Mouse (Mus musculus): ENCODE data around the gene Slitrk1. TPM values are rescaled to one million over a fixed set of nuclear protein-coding genes. Genes with fewer than 3 reads are reported as not detected.
A peak's percentile ranks its signal among the peaks of the same experiment; 100 is the strongest.

The Slitrk1 gene
- total RNA-seq (2021): 10 to 100 TPM; 56.6 to 59.6 TPM

DNA sequence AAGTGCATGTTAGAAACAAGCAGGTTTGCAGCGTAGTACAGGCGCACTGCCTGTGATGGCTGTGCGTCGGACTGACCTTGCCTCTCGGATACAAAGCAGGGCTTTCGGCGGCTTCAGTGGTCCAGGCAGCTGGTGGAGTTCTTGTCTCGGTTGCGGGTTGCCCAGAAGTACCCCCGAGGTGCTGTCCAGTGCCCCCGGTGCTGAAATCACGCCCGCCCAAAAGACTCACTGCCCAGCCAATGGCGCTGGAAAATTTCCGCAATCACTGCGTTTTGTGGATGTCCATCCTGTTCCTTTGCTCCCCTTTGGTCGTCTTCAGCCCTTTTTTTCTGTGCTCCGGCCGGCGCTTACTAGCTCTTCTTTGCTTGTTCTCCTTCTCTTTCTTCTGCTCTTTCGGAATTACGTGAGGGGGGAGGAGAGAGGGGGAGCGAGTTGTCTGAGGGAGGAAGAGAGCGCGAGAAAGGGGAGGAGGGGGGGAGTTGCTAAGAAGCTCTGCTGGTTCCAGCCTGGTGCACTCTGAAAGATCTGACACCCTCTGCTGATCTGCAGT lies at the start of gene Slitrk1:
Gene Slitrk1 (minus strand): TSS at position 445 of the 550 bp plus-strand sequence.
- intact Hi-C loops (cut with DNase I): no loop called here
- DNase-seq: peak; percentile 68

DNA sequence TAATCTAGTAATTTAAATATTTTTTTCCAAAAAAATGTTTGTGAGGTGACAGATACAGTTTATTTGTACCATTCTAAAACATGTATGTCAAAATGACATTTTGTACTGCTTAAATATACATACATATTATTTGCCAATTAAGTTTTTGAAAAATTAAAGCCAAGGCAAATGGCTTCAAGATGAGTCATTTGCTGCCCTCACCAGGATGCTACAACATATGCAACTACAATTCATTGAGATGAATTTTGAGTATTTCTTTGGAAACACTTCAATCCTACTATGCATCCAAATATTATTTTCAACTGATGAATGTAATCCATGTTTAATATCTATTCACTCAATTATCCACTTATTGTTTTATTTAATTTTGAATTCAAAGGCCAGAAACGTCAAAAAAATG lies 21.8 kb upstream of the Slitrk1 start:
- intact Hi-C loops (cut with DNase I): no loop called here
- DNase-seq: no peak

DNA sequence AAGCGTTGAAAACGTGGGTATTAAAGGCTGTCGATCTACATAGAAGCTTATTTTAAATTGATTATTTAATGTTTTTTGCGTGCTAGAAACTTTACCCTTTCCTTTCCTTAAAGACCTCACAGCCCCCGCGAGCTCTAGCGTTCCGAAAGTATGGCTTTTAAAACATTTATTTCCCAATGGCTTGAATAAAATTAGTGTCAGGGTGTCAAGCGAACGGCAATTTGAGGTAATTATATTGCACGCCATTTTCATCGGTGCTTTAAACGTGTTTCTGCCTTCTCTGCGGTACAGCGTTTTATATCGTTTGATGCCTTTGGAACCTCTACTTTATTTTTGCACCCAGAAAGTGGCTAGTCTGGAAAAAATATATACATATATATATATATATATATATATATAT lies 378 bp upstream of the Slitrk1 start:
- intact Hi-C loops (cut with DNase I): no loop called here
- DNase-seq: no peak

DNA sequence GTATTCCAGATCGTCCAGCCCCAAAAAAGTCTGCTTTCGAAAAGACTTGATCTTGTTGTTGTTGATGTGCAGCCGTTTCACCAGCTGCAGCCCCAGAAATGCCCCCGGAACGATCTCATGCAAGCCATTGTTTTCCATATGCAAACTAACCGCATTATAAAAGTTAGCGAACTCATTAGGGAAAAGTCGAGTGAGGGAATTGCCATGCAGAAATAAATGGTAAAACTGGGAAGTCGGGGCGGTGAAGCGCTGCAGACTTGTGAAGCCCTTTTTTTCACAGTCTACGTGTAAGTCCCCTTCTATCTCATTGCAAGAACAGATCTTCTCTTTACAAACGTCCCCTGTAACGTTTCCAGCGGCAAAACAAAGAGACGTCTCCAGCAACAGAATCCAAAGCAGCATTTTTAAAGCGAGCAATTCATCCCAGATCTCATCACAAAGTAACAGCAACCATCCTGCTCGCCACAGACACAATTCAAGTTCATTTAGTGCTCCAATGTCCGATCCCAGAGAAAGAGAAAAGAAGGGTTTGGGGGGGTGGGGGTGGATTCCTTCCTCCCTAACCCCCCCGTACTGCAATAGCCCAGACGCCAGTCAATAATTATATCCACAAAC lies 975 bp downstream of the Slitrk1 start:
- no peak for DNase-seq
- intact Hi-C loops (cut with DNase I): no loop called here

DNA sequence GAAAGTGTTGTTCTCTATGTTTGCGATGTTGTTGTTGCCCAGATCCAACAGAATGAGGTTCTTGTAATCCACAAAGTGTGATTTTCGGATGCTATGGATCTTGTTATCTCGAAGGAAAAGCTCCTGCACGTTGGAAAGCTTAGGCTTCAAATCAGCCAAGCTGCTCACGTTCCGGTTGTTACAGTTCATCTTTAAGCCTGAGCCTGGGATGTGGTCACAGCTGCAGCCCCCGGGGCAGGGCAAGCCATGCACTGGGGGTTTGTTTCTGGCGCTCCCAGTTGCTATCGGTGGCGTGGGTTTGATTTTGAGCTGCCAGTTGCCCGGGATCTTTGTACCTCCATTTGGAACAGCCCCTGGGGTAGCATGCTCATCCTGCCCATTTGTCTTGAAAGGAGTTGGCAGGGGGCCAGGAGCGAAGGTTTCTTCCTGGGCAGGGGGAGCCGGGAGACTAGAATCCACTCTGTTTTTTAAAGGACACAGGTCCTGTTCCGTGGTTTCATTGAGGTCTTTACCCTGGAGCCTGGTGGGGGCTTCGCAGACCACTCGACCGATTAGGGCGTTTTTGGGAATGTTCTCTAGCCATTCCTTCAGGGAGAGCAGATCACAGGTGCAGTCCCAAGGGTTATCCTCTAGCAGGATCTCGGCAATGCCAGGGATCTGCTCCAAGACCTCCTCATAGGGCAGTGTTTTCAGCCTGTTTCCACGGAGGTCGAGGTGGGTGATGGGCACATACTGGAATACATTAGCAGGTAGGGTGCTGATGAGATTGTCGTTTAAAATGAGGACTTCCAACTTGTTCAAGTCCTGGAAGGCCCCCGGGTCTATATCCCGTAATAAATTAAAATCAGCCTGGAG lies 1.7 kb downstream of the Slitrk1 start:
- intact Hi-C loops (cut with DNase I): no loop called here
- DNase-seq: peak; percentile 80

DNA sequence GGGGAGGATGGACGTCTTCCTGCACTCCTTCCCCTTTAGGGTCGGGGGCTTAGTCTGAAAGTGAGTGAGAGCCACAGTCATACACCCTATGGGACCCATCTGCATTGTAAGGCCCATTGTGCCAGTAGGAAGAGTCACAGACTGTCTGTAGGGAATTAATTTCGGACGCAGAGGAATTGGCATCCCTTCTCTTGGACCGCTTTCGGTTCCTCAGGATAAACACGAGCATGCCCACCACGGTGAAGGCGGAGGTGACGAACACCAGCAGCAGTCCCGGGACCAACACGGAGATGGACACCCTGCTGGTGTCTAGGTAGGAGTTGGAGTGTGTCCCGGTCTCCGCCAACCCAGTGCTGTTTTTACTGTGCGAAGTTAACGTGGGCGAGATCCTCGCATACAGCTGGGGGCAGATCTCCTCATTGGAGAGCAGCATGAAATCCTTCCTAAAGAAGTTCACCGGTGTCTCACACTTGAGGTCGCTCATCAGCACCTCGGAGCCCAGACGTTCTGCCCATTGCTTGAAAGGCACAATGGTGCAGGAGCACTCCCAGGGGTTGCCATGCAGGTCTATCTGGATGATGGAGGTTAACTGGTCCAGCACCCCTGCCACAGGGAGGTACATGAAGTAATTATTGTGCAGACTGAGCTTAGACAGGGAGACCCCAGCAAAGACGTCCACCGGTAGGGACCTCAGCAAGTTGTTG lies 2.7 kb downstream of the Slitrk1 start:
- peak; percentile 17 for DNase-seq
- intact Hi-C loops (cut with DNase I): no loop called here

DNA sequence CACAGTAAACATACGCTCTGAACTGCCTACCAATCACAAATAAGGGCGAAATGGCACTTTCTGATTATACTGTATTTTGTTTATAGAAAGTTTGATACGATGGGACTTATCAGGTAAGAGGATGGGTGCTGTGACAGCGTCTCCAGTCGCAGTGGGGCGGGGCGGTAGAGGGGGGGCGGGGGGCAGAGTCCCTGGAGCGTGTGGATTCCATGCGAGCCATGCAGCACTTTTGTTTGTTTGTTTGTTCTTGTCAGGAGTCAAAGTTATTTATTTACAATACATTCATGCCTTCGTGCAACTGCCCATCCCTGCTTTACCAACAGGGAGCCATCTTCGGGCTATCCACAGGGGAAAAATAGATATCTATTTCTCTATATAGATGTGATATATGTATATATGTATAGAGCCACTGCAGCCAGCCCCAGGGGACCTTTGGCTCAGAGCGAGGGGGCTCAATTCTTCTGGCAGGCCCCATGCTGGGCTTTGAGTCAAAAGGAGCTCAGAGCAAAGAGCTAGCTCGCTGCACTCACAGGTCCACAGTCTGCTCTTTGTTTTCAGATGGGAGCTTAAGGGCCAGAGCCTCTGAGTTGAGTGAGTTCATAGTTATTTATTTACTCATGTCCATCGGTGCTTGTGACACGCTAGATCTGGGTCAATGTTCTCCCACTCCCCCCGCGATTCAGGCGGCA lies 3.4 kb downstream of the Slitrk1 start:
- intact Hi-C loops (cut with DNase I): no loop called here
- peak; percentile 35 for DNase-seq

DNA sequence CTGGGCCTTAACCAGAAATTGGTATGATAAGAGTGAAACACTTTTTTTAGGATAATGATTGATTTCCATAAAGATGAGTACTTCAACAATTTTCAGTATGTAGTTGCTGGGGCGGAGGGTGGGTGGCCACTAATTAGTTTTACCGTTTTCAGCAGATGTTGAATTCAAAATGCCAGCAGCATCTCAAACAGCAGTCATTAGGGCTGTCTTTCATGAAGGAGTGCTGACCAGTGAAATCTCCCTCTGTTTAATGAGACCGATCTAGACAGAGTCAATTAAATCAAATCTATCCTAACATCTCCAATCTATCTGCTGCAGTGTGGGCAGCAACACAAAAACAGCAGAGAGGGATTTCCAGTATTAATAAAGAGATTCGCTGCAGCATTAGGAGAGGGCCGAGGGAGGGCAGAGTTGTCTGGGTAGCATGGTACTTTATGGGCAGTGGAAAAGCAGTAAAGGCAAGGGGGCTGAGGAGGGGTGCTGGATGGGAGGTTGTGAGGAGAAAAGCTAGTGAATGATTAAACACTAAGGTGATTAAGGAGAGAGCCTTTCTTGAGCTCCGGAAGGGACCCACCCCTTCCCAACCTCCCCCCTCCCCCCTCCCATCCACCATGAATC lies 4.5 kb downstream of the Slitrk1 start:
- intact Hi-C loops (cut with DNase I): no loop called here
- DNase-seq: no peak

DNA sequence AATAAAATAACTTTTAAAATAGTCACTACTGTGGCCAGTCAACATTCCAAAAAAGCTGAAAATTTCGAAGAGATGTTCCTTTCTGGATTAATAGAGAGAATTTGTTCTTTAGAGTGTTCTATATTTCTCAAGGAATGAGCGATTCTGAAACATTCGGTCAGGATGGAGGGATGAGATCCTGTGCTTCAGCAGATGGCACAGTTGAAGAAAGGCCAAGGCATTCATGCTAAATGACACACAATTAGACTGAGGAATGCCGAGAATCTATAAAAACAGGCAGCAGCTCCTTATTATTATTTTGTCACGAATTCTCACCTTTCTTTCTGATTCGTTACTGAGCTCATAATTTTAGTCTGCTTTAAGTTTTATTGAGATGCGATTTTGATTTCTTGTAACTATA lies 15.4 kb downstream of the Slitrk1 start:
- DNase-seq: no peak

DNA sequence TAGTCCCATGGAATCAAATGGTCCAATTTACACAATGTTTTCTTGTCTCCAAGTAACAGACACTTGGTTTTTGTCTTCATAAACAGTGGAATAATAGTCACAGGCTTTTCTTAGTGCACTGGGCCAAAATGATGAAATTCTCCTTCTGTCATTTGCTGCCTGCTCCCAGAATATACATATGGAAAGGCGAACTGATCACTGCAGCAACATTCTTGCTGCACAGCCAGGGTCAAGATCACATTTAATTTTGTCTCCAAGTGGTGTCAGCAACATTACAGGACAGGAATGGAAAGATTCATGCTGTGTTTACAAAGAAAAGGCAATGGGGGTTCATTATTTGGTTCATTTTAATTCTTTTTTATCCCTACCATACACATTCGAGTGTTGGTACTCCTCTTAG lies 18.5 kb downstream of the Slitrk1 start:
- DNase-seq: no peak
- intact Hi-C loops (cut with DNase I): no loop called here

More for the DNA sequence above, 15.4 kb downstream of the Slitrk1 start:
- intact Hi-C loops (cut with DNase I): no loop called here

DNA sequence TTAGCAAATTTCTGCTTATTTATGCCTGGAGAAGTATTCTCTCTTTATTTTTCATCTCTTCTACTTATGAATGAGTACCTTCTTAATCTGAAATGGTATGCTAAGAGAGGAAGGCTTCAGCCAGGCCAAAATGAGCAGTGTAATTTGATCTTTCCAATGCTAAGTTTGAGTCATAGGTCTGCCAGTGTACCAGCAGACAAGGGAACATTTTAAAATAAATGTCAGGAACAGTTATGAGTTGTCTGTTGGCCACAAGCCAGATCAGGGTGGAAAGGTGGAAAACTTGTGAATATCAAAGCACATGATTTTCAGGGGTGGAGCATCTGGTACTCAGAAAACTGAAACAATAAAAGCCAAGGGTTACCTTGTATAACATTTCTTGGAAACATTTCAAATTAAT lies 46.1 kb downstream of the Slitrk1 start:
- DNase-seq: no peak
- intact Hi-C loops (cut with DNase I): no loop called here

DNA sequence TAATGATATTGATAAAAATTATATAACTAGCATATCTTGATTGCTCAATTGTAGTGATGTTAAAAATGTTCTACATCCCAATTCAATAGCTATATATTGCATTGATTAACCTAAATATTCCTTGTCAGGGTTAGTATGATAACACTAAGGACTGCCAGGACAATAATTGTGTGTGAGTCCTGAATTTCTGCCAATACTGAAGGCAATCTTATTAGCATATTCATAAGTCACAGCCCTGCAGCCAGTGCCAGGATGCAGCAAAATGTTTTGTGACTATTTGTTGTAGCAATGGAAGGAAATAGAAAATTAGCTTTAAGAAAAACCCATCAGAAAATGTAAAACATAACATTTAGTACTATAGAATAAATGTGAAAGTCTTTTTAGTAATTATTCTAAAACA lies 49.3 kb downstream of the Slitrk1 start:
- intact Hi-C loops (cut with DNase I): no loop called here

DNA sequence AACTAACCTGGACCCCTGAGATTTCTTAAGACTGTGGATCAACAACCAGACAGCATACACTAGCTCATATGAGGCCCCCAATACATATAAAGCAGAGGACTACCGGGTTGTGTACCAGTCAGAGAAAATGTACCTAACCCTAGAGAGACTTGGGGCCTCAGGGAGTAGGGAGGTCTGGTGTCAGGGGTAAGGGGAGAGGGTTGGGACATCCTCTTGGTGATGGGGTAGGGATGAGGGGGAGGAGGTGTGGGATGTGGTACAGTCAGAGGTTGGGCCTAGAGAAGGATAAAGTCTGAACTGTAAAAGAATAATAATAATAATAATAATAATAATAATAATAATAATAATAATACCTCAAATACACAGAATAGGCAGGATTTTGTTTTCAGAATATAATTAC lies 54.6 kb downstream of the Slitrk1 start:
- intact Hi-C loops (cut with DNase I): no loop called here
- no peak for DNase-seq

More for the DNA sequence above, 49.3 kb downstream of the Slitrk1 start:
- no peak for DNase-seq

Measured in left cerebral cortex, postnatal 4 days (tissue).